ENCODE assay signal across 24 mouse cellular contexts in the genomic region with DNA sequence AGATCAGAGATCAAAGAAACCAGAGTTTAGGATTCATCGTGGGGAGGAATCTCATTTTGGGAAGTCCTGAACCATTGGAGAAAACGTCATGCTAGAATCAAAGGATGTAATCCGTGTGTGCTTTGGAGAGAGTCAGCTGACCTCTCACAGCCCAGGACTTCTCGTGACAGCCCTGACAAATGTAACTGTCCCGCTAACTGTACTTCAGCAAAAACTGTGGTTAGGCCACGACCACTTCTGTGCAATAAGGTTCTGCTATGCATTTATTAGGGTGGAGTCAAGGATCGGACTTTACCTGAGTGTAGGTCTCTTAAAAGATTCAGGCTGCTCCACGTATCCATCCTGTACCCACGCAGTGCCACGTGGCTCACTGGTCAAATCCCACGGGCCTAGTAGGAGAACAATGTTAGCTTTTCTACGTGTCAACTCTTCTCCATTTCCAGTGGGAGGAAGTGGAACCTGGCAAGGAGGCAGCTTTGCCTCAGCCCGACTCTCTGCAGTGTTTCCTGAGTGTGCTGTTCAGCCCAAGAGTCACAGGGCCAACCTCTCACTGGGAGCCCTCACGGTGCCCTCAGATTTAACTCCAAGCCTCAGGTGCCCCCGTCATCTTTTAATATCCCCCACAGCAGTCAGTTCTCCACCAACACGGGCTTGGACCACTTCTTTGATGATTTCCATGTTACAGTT.
DNase-seq lines count a peak whose midpoint lies in the region; ATAC-seq and TF ChIP-seq lines count a peak whose summit lies in the region.
"Had no signal": no experiment of that assay in that cellular context is flagged by ENCODE, and none has a peak within 500 bp of the region (broad histone marks: within the 10 kb centered on the region; RNA-seq: fewer than 3 reads in every experiment).

No protein-coding gene starts in this region.

- DNase-seq in intestine, embryonic 14.5 days (ENCODE audit: low spot score) = peak; percentile 16
- no peak for DNase-seq in adrenal gland, postnatal 25 days
- DNase-seq in right cerebral cortex, postnatal 10 days (ENCODE audit: low spot score in 2 of 2) = no peak
- DNase-seq: adrenal gland, adult 2 months; adrenal gland, postnatal 36 days; B cell, adult 2 months; cerebellum, adult 11 months; cerebellum, adult 9-10 months; cerebellum, postnatal 25 days; gastrocnemius, postnatal 10 days; heart, postnatal 36 days had no signal

- no peak for ATAC-seq in intestine, embryonic 14.5 days (replicated peaks; ENCODE audit: low FRiP score, low TSS enrichment, low read depth)
- ATAC-seq in intestine, postnatal 0 days = no peak
- ATAC-seq in granulocyte monocyte progenitor cell, adult 5-6 weeks (replicated peaks; ENCODE audit: poor library complexity, severe bottlenecking) = peak; percentile 90
- ATAC-seq in megakaryocyte progenitor cell, adult 5-6 weeks (replicated peaks; ENCODE audit: poor library complexity) = peak; percentile 80
- ATAC-seq in heart, embryonic 11.5 days (replicated peaks; ENCODE audit: insufficient number of reproducible peaks, low FRiP score, low TSS enrichment) = no peak
- ATAC-seq: forebrain, embryonic 16.5 days; hindbrain, embryonic 16.5 days; intestine, embryonic 15.5 days; Patski had no signal

- H3K9me3 ChIP-seq in intestine, embryonic 14.5 days (ENCODE audit: control insufficient read depth, low read length) = no peaks in the 10 kb centered on the region
- H3K9me3 ChIP-seq in intestine, postnatal 0 days (ENCODE audit: control insufficient read depth) = no peaks in the 10 kb centered on the region
- H3K9me3 ChIP-seq in heart, embryonic 11.5 days (replicated peaks; ENCODE audit: control insufficient read depth, low read length) = no peaks in the 10 kb centered on the region
- H3K9me3 ChIP-seq: embryonic facial prominence, embryonic 13.5 days; forebrain, embryonic 12.5 days; heart, embryonic 13.5 days; hindbrain, embryonic 12.5 days; intestine, embryonic 15.5 days had no signal

- no peaks in the 10 kb centered on the region for H3K27me3 ChIP-seq in intestine, embryonic 14.5 days (replicated peaks; ENCODE audit: control insufficient read depth, insufficient read depth, low read length)
- H3K27me3 ChIP-seq in intestine, postnatal 0 days (replicated peaks; ENCODE audit: control insufficient read depth, insufficient read depth, low read length) = no peaks in the 10 kb centered on the region
- H3K27me3 ChIP-seq in heart, embryonic 11.5 days (ENCODE audit: control insufficient read depth, insufficient read depth, low read length) = no peaks in the 10 kb centered on the region
- H3K27me3 ChIP-seq: CH12.LX; embryonic facial prominence, embryonic 13.5 days; forebrain, embryonic 12.5 days; heart, embryonic 13.5 days; hindbrain, embryonic 12.5 days; intestine, embryonic 15.5 days; Patski had no signal

- H3K4me3 ChIP-seq in intestine, embryonic 14.5 days (ENCODE audit: low read depth, low read length) = no peak overlapping the region
- no peak overlapping the region for H3K4me3 ChIP-seq in intestine, postnatal 0 days (ENCODE audit: low read depth, low read length)
- H3K4me3 ChIP-seq in heart, embryonic 11.5 days (ENCODE audit: low read depth, low read length) = no peak overlapping the region
- H3K4me3 ChIP-seq: embryonic facial prominence, embryonic 13.5 days; forebrain, embryonic 12.5 days; heart, embryonic 13.5 days; hindbrain, embryonic 12.5 days; intestine, embryonic 15.5 days had no signal

- TF ChIP-seq CTCF in intestine, postnatal 0 days (IDR thresholded peaks at IDR 0.05; ENCODE audit: low read depth) = no peak

- no peak overlapping the region for H3K27ac ChIP-seq in intestine, embryonic 14.5 days (ENCODE audit: low read depth)
- H3K27ac ChIP-seq in intestine, postnatal 0 days (ENCODE audit: low read depth, low read length) = no peak overlapping the region
- no peak overlapping the region for H3K27ac ChIP-seq in heart, embryonic 11.5 days (ENCODE audit: low read depth, low read length)
- H3K27ac ChIP-seq: embryonic facial prominence, embryonic 13.5 days; forebrain, embryonic 12.5 days; heart, embryonic 13.5 days; hindbrain, embryonic 12.5 days; intestine, embryonic 15.5 days had no signal

- no peak overlapping the region for H3K4me2 ChIP-seq in intestine, embryonic 14.5 days (ENCODE audit: low read length)
- no peak overlapping the region for H3K4me2 ChIP-seq in intestine, postnatal 0 days (replicated peaks; ENCODE audit: low read depth)
- no peak overlapping the region for H3K4me2 ChIP-seq in heart, embryonic 11.5 days
- H3K4me2 ChIP-seq: embryonic facial prominence, embryonic 13.5 days; forebrain, embryonic 12.5 days; heart, embryonic 13.5 days; hindbrain, embryonic 12.5 days; intestine, embryonic 15.5 days had no signal

- H3K9ac ChIP-seq in intestine, embryonic 14.5 days (ENCODE audit: low read length) = no peak overlapping the region
- no peak overlapping the region for H3K9ac ChIP-seq in intestine, postnatal 0 days (ENCODE audit: low read depth, low read length)
- no peak overlapping the region for H3K9ac ChIP-seq in heart, embryonic 11.5 days (ENCODE audit: low read depth, low read length)
- H3K9ac ChIP-seq: embryonic facial prominence, embryonic 13.5 days; forebrain, embryonic 12.5 days; heart, embryonic 13.5 days; hindbrain, embryonic 12.5 days; intestine, embryonic 15.5 days had no signal

- WGBS in intestine, embryonic 14.5 days = 84% methylated on average over 16 of the region's 16 CpGs
- 81% methylated on average over 16 of the region's 16 CpGs for WGBS in intestine, postnatal 0 days
- 77% methylated on average over 16 of the region's 16 CpGs for WGBS in heart, embryonic 11.5 days (ENCODE audit: insufficient replicate concordance)

- H3K4me1 ChIP-seq in intestine, embryonic 14.5 days (replicated peaks; ENCODE audit: control insufficient read depth, insufficient read depth, low read length) = 0 out of 2 replicates have a peak, but pooled peaks cover 9% of the 10 kb centered on the region
- H3K4me1 ChIP-seq in intestine, postnatal 0 days (replicated peaks; ENCODE audit: control insufficient read depth, insufficient read depth, low read length) = no peaks in the 10 kb centered on the region
- peaks cover 23% of the 10 kb centered on the region for H3K4me1 ChIP-seq in heart, embryonic 11.5 days (ENCODE audit: control insufficient read depth, insufficient read depth, low read length)
- H3K4me1 ChIP-seq: forebrain, embryonic 12.5 days; intestine, embryonic 15.5 days had no signal

- H3K36me3 ChIP-seq in intestine, embryonic 14.5 days (ENCODE audit: control insufficient read depth, insufficient read depth, low read length) = no peaks in the 10 kb centered on the region
- no peaks in the 10 kb centered on the region for H3K36me3 ChIP-seq in intestine, postnatal 0 days (ENCODE audit: control insufficient read depth, insufficient read depth)
- no peaks in the 10 kb centered on the region for H3K36me3 ChIP-seq in heart, embryonic 11.5 days (ENCODE audit: control insufficient read depth, insufficient read depth, low read length)
- H3K36me3 ChIP-seq: embryonic facial prominence, embryonic 13.5 days; forebrain, embryonic 12.5 days; heart, embryonic 13.5 days; hindbrain, embryonic 12.5 days; intestine, embryonic 15.5 days had no signal

Comparison
In these comparisons a context has a peak if more than half of its experiments do, and no peak if none do; other contexts are left out.
1. ATAC-seq: peak in granulocyte monocyte progenitor cell, adult 5-6 weeks (single experiment) and megakaryocyte progenitor cell, adult 5-6 weeks (single experiment); none in intestine, embryonic 14.5 days (single experiment), intestine, postnatal 0 days (single experiment) and heart, embryonic 11.5 days (single experiment).